Comparison of ENCODE assay signal across 11 mouse cellular contexts in the genomic region with DNA sequence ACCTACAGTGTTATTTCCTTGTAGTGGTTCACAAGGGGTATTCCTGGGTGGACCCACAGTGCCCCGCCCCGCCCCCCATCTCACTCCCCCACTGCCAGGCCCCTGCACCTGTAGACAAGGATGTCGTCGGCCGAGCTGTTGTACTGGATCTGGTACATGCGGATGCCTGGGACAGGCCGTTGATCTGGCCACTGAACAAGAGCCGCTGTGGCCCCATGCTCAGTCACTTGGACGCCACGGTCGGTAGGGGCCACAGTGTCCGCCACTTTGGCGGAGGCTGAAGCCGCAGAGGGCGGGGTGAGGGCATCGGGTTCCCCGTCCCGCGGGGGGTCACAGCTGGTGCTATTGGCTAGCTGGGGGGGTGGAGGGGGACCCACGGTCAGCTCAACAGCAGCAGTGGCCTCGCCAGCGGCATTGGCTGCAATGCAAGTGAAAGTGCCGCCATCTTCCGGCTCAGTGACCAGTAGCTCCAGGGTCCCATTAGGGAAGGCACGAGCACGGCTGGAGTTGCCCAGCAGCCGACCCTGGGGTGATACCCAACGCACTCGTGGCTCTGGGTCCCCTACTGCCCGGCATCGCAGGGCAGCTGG. TPM values are rescaled to one million over a fixed set of nuclear protein-coding genes. Genes with fewer than 3 reads are reported as not detected.
A peak's percentile ranks its signal among the peaks of the same experiment; 100 is the strongest.
DNase-seq lines count a peak whose midpoint lies in the region; ATAC-seq and TF ChIP-seq lines count a peak whose summit lies in the region.
"Had no signal": no experiment of that assay in that cellular context is flagged by ENCODE, and none has a peak within 500 bp of the region (broad histone marks: within the 10 kb centered on the region; RNA-seq: fewer than 3 reads in every experiment).

No protein-coding gene starts in this region.

- H3K27ac ChIP-seq in forebrain, embryonic 13.5 days: no peak overlapping the region
- H3K27ac ChIP-seq in forebrain, embryonic 12.5 days: no peak overlapping the region
- H3K27ac ChIP-seq in intestine, embryonic 15.5 days: peak overlapping the region; percentile 18; the same call in 1 of the 2 replicates
- H3K27ac ChIP-seq in liver, embryonic 11.5 days (ENCODE audit: low read depth, low read length): peak overlapping the region; percentile 80
- H3K27ac ChIP-seq in stomach, embryonic 14.5 days (ENCODE audit: low read length): peak overlapping the region; percentile 86
- H3K27ac ChIP-seq in layer of hippocampus, adult 2 months: no peak overlapping the region

- H3K4me1 ChIP-seq in forebrain, embryonic 13.5 days: peaks cover 47% of the 10 kb centered on the region
- peaks cover 51% of the 10 kb centered on the region for H3K4me1 ChIP-seq in forebrain, embryonic 12.5 days
- H3K4me1 ChIP-seq in intestine, embryonic 15.5 days (replicated peaks): peaks cover 27% of the 10 kb centered on the region
- 0 out of 2 replicates have a peak, but pooled peaks cover 3% of the 10 kb centered on the region for H3K4me1 ChIP-seq in liver, embryonic 11.5 days (replicated peaks; ENCODE audit: control insufficient read depth, insufficient read depth, low read length)
- H3K4me1 ChIP-seq in stomach, embryonic 14.5 days (ENCODE audit: control insufficient read depth, insufficient read depth, low read length): peaks cover 19% of the 10 kb centered on the region; the same call in 1 of the 2 replicates

- no peak for TF ChIP-seq CTCF in layer of hippocampus, adult 2 months (conservative IDR thresholded peaks at IDR 0.05)

- peaks cover 45% of the 10 kb centered on the region for H3K36me3 ChIP-seq in forebrain, embryonic 13.5 days (ENCODE audit: poor library complexity, severe bottlenecking)
- H3K36me3 ChIP-seq in forebrain, embryonic 12.5 days (replicated peaks): peaks cover 29% of the 10 kb centered on the region
- peaks cover 4% of the 10 kb centered on the region; the same call in 1 of the 2 replicates for H3K36me3 ChIP-seq in intestine, embryonic 15.5 days
- H3K36me3 ChIP-seq in liver, embryonic 11.5 days (ENCODE audit: control insufficient read depth, insufficient read depth, low read length): no peaks in the 10 kb centered on the region
- H3K36me3 ChIP-seq in stomach, embryonic 14.5 days (ENCODE audit: control insufficient read depth, insufficient read depth, low read length): peaks cover 17% of the 10 kb centered on the region

- H3K4me3 ChIP-seq in forebrain, embryonic 13.5 days: no peak overlapping the region
- no peak overlapping the region for H3K4me3 ChIP-seq in forebrain, embryonic 12.5 days (replicated peaks)
- peak overlapping the region; percentile 2 for H3K4me3 ChIP-seq in intestine, embryonic 15.5 days (replicated peaks)
- peak overlapping the region; percentile 3; the same call in 1 of the 2 replicates for H3K4me3 ChIP-seq in liver, embryonic 11.5 days (ENCODE audit: low read depth, low read length)
- peak overlapping the region; percentile 21; the same call in 1 of the 2 replicates for H3K4me3 ChIP-seq in stomach, embryonic 14.5 days (ENCODE audit: low read depth, low read length)
- H3K4me3 ChIP-seq in layer of hippocampus, adult 2 months: no peak overlapping the region
- H3K4me3 ChIP-seq: heart, embryonic 12.5 days had no signal

- peak overlapping the region; percentile 2; the same call in 1 of the 2 replicates for H3K4me2 ChIP-seq in forebrain, embryonic 13.5 days
- H3K4me2 ChIP-seq in forebrain, embryonic 12.5 days: no peak overlapping the region
- peak overlapping the region; percentile 51 for H3K4me2 ChIP-seq in intestine, embryonic 15.5 days (replicated peaks)
- H3K4me2 ChIP-seq in liver, embryonic 11.5 days: peak overlapping the region; percentile 39
- peak overlapping the region; percentile 40 for H3K4me2 ChIP-seq in stomach, embryonic 14.5 days (replicated peaks; ENCODE audit: low read depth, low read length)
- H3K4me2 ChIP-seq: heart, embryonic 12.5 days had no signal

- H3K9ac ChIP-seq in forebrain, embryonic 13.5 days: no peak overlapping the region
- H3K9ac ChIP-seq in forebrain, embryonic 12.5 days: no peak overlapping the region
- no peak overlapping the region for H3K9ac ChIP-seq in intestine, embryonic 15.5 days
- H3K9ac ChIP-seq in liver, embryonic 11.5 days (ENCODE audit: low read depth, low read length): no peak overlapping the region
- H3K9ac ChIP-seq in stomach, embryonic 14.5 days (replicated peaks; ENCODE audit: low read depth, low read length): 0 out of 2 replicates have a peak overlapping the region, but pooled peaks have one; percentile 18
- H3K9ac ChIP-seq: forebrain, postnatal 0 days; heart, embryonic 12.5 days had no signal

- no peaks in the 10 kb centered on the region for H3K9me3 ChIP-seq in forebrain, embryonic 13.5 days (replicated peaks)
- no peaks in the 10 kb centered on the region; the same call in 1 of the 2 replicates for H3K9me3 ChIP-seq in forebrain, embryonic 12.5 days
- H3K9me3 ChIP-seq in intestine, embryonic 15.5 days: no peaks in the 10 kb centered on the region
- H3K9me3 ChIP-seq in liver, embryonic 11.5 days (ENCODE audit: control insufficient read depth, low read length): no peaks in the 10 kb centered on the region
- H3K9me3 ChIP-seq in stomach, embryonic 14.5 days (ENCODE audit: control insufficient read depth, low read depth, low read length): no peaks in the 10 kb centered on the region
- H3K9me3 ChIP-seq: heart, embryonic 12.5 days had no signal

- H3K27me3 ChIP-seq in forebrain, embryonic 13.5 days: peaks cover 4% of the 10 kb centered on the region
- H3K27me3 ChIP-seq in forebrain, embryonic 12.5 days: peaks cover 8% of the 10 kb centered on the region; the same call in 1 of the 2 replicates
- no peaks in the 10 kb centered on the region; the same call in 1 of the 2 replicates for H3K27me3 ChIP-seq in intestine, embryonic 15.5 days (replicated peaks)
- peaks cover 35% of the 10 kb centered on the region for H3K27me3 ChIP-seq in liver, embryonic 11.5 days (replicated peaks; ENCODE audit: control insufficient read depth, insufficient read depth, low read length)
- H3K27me3 ChIP-seq in stomach, embryonic 14.5 days (ENCODE audit: control insufficient read depth, insufficient read depth, low read length): no peaks in the 10 kb centered on the region

- no peak for ATAC-seq in forebrain, embryonic 13.5 days
- no peak for ATAC-seq in forebrain, embryonic 12.5 days (ENCODE audit: low FRiP score)
- peak; percentile 35; the same call in 1 of the 2 replicates for ATAC-seq in intestine, embryonic 15.5 days
- ATAC-seq in liver, embryonic 11.5 days (replicated peaks; ENCODE audit: low FRiP score): no peak
- peak; percentile 24; the same call in 1 of the 2 replicates for ATAC-seq in stomach, embryonic 14.5 days (ENCODE audit: insufficient number of reproducible peaks, insufficient read depth, low FRiP score, low read depth)
- ATAC-seq: forebrain, postnatal 0 days had no signal

- 91% methylated on average over 31 of the region's 31 CpGs for WGBS in forebrain, embryonic 13.5 days
- 93% methylated on average over 31 of the region's 31 CpGs for WGBS in forebrain, embryonic 12.5 days
- 69% methylated on average over 31 of the region's 31 CpGs for WGBS in intestine, embryonic 15.5 days
- WGBS in liver, embryonic 11.5 days: 72% methylated on average over 31 of the region's 31 CpGs
- WGBS in stomach, embryonic 14.5 days: 67% methylated on average over 31 of the region's 31 CpGs

- DNase-seq in liver, embryonic 11.5 days (ENCODE audit: low spot score): no peak
- no peak for DNase-seq in layer of hippocampus, adult 2 months (ENCODE audit: low spot score in 2 of 2)
- no peak for DNase-seq in urinary bladder, postnatal 36 days (ENCODE audit: low spot score in 2 of 2)
- DNase-seq in spleen, postnatal 10 days (ENCODE audit: low spot score in 2 of 2): no peak
- DNase-seq: B cell, adult 2 months; forebrain, postnatal 0 days had no signal

RNA-seq across cellular contexts. Expression of a gene that starts 3.2 kb away (rescaled TPM):
- 8.1 and 9.7 TPM in 2 replicates for polyA plus RNA-seq in forebrain, embryonic 13.5 days (2015; fragmentation: Nextera tagmentation; extraction: Ambion mirVana)
- polyA plus RNA-seq in forebrain, embryonic 12.5 days (2016; fragmentation: Nextera tagmentation; extraction: Ambion mirVana): 7.3 and 8.1 TPM in 2 replicates
- polyA plus RNA-seq in intestine, embryonic 15.5 days (2015; fragmentation: Nextera tagmentation; extraction: Ambion mirVana): 2.9 and 3.9 TPM in 2 replicates
- 3.5 TPM in 2 replicates for polyA plus RNA-seq in liver, embryonic 11.5 days (2014; fragmentation: Nextera tagmentation; extraction: Ambion mirVana)
- polyA plus RNA-seq in stomach, embryonic 14.5 days (2014; fragmentation: Nextera tagmentation; extraction: Ambion mirVana): 5.2 and 6.7 TPM in 2 replicates
- total RNA-seq in layer of hippocampus, adult 2 months (2021): 10 to 100 TPM; 32.4 to 34.6 TPM

RNA-seq across cellular contexts. Expression of a gene that starts 35.7 kb away (rescaled TPM):
- polyA plus RNA-seq in forebrain, embryonic 13.5 days (2015; fragmentation: Nextera tagmentation; extraction: Ambion mirVana): 24.2 and 24.7 TPM in 2 replicates
- polyA plus RNA-seq in forebrain, embryonic 12.5 days (2016; fragmentation: Nextera tagmentation; extraction: Ambion mirVana): 22.0 and 23.8 TPM in 2 replicates
- polyA plus RNA-seq in intestine, embryonic 15.5 days (2015; fragmentation: Nextera tagmentation; extraction: Ambion mirVana): 15.5 and 18.0 TPM in 2 replicates
- 13.5 and 14.6 TPM in 2 replicates for polyA plus RNA-seq in liver, embryonic 11.5 days (2014; fragmentation: Nextera tagmentation; extraction: Ambion mirVana)
- 14.4 and 17.0 TPM in 2 replicates for polyA plus RNA-seq in stomach, embryonic 14.5 days (2014; fragmentation: Nextera tagmentation; extraction: Ambion mirVana)
- 1 to 10 TPM; 6.7 to 7.3 TPM for total RNA-seq in layer of hippocampus, adult 2 months (2021)

RNA-seq across cellular contexts. Expression of a gene that starts 37.8 kb away (rescaled TPM):
- polyA plus RNA-seq in forebrain, embryonic 13.5 days (2015; fragmentation: Nextera tagmentation; extraction: Ambion mirVana): not detected in 2 replicates
- polyA plus RNA-seq in forebrain, embryonic 12.5 days (2016; fragmentation: Nextera tagmentation; extraction: Ambion mirVana): 2.0 TPM in 1 of 2 replicates, not detected in the other
- polyA plus RNA-seq in intestine, embryonic 15.5 days (2015; fragmentation: Nextera tagmentation; extraction: Ambion mirVana): 1.8 TPM in 1 of 2 replicates, not detected in the other
- polyA plus RNA-seq in liver, embryonic 11.5 days (2014; fragmentation: Nextera tagmentation; extraction: Ambion mirVana): not detected in 2 replicates
- not detected in 2 replicates for polyA plus RNA-seq in stomach, embryonic 14.5 days (2014; fragmentation: Nextera tagmentation; extraction: Ambion mirVana)
- under 1 TPM; 0.41 to 0.81 TPM for total RNA-seq in layer of hippocampus, adult 2 months (2021)

RNA-seq across cellular contexts. Expression of a gene that starts 44.8 kb away (rescaled TPM):
- 9.2 and 12.7 TPM in 2 replicates for polyA plus RNA-seq in forebrain, embryonic 13.5 days (2015; fragmentation: Nextera tagmentation; extraction: Ambion mirVana)
- 21.8 and 23.5 TPM in 2 replicates for polyA plus RNA-seq in forebrain, embryonic 12.5 days (2016; fragmentation: Nextera tagmentation; extraction: Ambion mirVana)
- 47.7 and 65.3 TPM in 2 replicates for polyA plus RNA-seq in intestine, embryonic 15.5 days (2015; fragmentation: Nextera tagmentation; extraction: Ambion mirVana)
- 25.6 and 28.9 TPM in 2 replicates for polyA plus RNA-seq in liver, embryonic 11.5 days (2014; fragmentation: Nextera tagmentation; extraction: Ambion mirVana)
- polyA plus RNA-seq in stomach, embryonic 14.5 days (2014; fragmentation: Nextera tagmentation; extraction: Ambion mirVana): 49.0 and 53.2 TPM in 2 replicates
- 10 to 100 TPM in 1 of 2 experiments, 1 to 10 TPM in 1; 9.4 to 14.2 TPM for total RNA-seq in layer of hippocampus, adult 2 months (2021)

RNA-seq across cellular contexts. Expression of a gene that starts 50.9 kb away (rescaled TPM):
- polyA plus RNA-seq in forebrain, embryonic 13.5 days (2015; fragmentation: Nextera tagmentation; extraction: Ambion mirVana): 101 and 102 TPM in 2 replicates
- polyA plus RNA-seq in forebrain, embryonic 12.5 days (2016; fragmentation: Nextera tagmentation; extraction: Ambion mirVana): 73.2 and 79.0 TPM in 2 replicates
- 63.9 and 68.5 TPM in 2 replicates for polyA plus RNA-seq in intestine, embryonic 15.5 days (2015; fragmentation: Nextera tagmentation; extraction: Ambion mirVana)
- 38.7 and 43.4 TPM in 2 replicates for polyA plus RNA-seq in liver, embryonic 11.5 days (2014; fragmentation: Nextera tagmentation; extraction: Ambion mirVana)
- polyA plus RNA-seq in stomach, embryonic 14.5 days (2014; fragmentation: Nextera tagmentation; extraction: Ambion mirVana): 70.1 and 76.2 TPM in 2 replicates
- 10 to 100 TPM; 50.8 to 51.8 TPM for total RNA-seq in layer of hippocampus, adult 2 months (2021)

Comparison
In these comparisons a context has a peak if more than half of its experiments do, and no peak if none do; other contexts are left out.
1. ATAC-seq: peak in intestine, embryonic 15.5 days (single experiment) and stomach, embryonic 14.5 days (single experiment); none in forebrain, embryonic 13.5 days (single experiment), forebrain, embryonic 12.5 days (single experiment) and liver, embryonic 11.5 days (single experiment).
2. H3K27ac ChIP-seq: peak in intestine, embryonic 15.5 days (single experiment), liver, embryonic 11.5 days (single experiment) and stomach, embryonic 14.5 days (single experiment); none in forebrain, embryonic 13.5 days (single experiment), forebrain, embryonic 12.5 days (single experiment) and layer of hippocampus, adult 2 months (single experiment).
3. H3K4me3 ChIP-seq: peak in intestine, embryonic 15.5 days (single experiment), liver, embryonic 11.5 days (single experiment) and stomach, embryonic 14.5 days (single experiment); none in forebrain, embryonic 13.5 days (single experiment), forebrain, embryonic 12.5 days (single experiment) and layer of hippocampus, adult 2 months (single experiment).